Mouse (Mus musculus) liver, embryonic 14.5 days (tissue): ENCODE measurements around the gene Med18.

ENCODE experiments used
- CTCF ChIP-seq: IDR thresholded peaks from 2 replicates; pipeline ENCODE4 v1.5.1; 2016; ENCODE audit warnings: antibody characterized with exemption, low read depth, control low read depth
- EP300 ChIP-seq: IDR thresholded peaks from 2 replicates; pipeline ENCODE4 v1.6.1; 2016; ENCODE audit warnings: antibody characterized with exemption, low read depth

DNA sequence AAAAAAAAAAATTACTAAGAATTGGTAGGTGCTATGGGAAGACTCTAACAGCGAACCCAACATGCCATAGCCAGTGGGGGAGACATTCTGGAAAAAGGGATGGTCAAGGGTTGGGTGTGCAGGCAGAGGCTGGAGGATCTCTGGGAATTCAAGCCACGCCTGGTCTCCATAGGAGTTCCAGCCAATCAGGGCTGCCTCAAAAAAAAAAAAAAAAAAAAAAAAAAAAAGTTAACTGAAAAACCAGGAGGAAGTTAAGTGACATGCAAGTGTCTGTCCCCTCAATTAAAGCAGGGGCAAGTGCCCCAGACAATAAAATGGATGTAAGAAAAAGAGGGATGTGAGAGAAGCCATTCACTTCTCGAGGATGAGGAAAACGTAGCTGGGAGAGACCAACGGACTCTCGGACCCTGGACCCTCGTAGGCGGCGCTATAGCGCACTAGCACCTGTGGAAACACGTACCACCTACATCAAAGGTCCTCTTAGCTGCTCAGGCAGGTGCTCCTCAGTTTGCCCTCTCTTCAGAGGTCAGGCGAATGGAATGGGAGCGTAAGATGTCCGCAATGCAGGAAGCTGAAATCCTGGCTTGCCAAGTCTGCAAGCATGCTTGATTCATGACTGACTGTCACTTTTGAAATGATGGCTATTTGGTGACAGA is 30.9 kb downstream of the Med18 start:
- TF ChIP-seq EP300 (no peak), CTCF (peak; percentile 7; the same call in 1 of the 2 replicates)
